Mouse (Mus musculus) ES-E14 (cell line): Measurements from ENCODE around the gene Gjc2.

Experiments used
- CHD2 ChIP-seq: IDR thresholded peaks from 2 replicates; pipeline ENCODE4 v1.6.1; 2014; ENCODE audit warnings: mild to moderate bottlenecking, low read depth, low read length, inconsistent platforms
- ZC3H11A ChIP-seq: IDR thresholded peaks from 2 replicates; pipeline ENCODE4 v1.6.1; 2012; ENCODE audit warnings: low read depth, mild to moderate bottlenecking, inconsistent platforms, low read length, borderline replicate concordance

- TF ChIP-seq ZC3H11A (no peak), CHD2 (no peak)
Observed at GRCm38 (mm10) chr11:59159558-59159957, 23.5 kb downstream of the Gjc2 start.
